9 mouse cellular contexts compared by ENCODE assay signal in the genomic region with DNA sequence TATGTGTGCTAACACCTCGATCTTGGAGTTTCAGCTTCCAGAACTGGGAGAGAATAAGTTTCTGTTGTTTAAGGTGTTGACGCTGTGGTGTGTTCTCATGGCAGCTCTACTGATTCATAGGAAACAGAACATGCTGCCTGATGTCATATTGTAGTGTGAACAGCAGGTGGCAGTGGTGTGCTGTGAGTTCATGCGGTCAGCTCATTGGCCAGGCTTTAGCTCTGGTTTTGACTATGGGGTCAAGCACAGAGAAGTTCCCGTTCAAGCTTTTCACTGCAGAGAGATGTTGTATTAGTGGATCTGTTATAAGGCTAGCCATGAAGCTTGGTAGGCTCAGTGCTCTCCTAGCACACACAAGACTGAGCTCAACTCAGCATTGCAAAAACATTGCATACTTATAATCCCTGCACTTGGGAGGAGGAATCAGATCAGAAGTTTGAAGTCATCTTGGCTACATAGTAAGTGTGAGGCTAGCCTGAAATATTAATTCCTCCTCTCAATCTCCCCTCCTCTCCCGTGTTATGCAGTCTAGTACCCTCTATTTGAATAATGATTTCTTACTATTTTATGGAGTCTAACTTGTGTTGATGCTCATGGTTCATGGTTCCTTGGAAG.
DNase-seq lines count a peak whose midpoint lies in the region; ATAC-seq and TF ChIP-seq lines count a peak whose summit lies in the region.
"Had no signal": no experiment of that assay in that cellular context is flagged by ENCODE, and none has a peak within 500 bp of the region (broad histone marks: within the 10 kb centered on the region; RNA-seq: fewer than 3 reads in every experiment).

No protein-coding gene starts in this region.

- H3K27ac ChIP-seq in hindbrain, embryonic 12.5 days = no peak overlapping the region
- no peak overlapping the region for H3K27ac ChIP-seq in lung, embryonic 16.5 days (ENCODE audit: low read length)
- H3K27ac ChIP-seq: liver, embryonic 15.5 days had no signal

- peak; percentile 89 for TF ChIP-seq CTCF in brain, embryonic 14.5 days (IDR thresholded peaks at IDR 0.05; ENCODE audit: borderline replicate concordance, extremely low read depth, insufficient read depth, insufficient read length)

- no peaks in the 10 kb centered on the region for H3K4me1 ChIP-seq in hindbrain, embryonic 12.5 days
- H3K4me1 ChIP-seq in lung, embryonic 16.5 days (replicated peaks; ENCODE audit: control insufficient read depth, insufficient read depth, low read length) = no peaks in the 10 kb centered on the region
- H3K4me1 ChIP-seq: liver, embryonic 15.5 days had no signal

- H3K4me3 ChIP-seq in hindbrain, embryonic 12.5 days = no peak overlapping the region
- no peak overlapping the region for H3K4me3 ChIP-seq in lung, embryonic 16.5 days (ENCODE audit: low read length)
- H3K4me3 ChIP-seq: liver, embryonic 15.5 days had no signal

- peak; percentile 56 for DNase-seq in MN1 (ENCODE audit: low spot score)
- peak; percentile 87 for DNase-seq in brain, embryonic 14.5 days (ENCODE audit: low read depth)
- DNase-seq in layer of hippocampus, adult 9-10 months (ENCODE audit: low spot score) = peak; percentile 11
- DNase-seq in retina, postnatal 7 days (ENCODE audit: low read depth, low spot score) = peak; percentile 51
- DNase-seq in thymus, adult 18-20 months = no peak

- no peak overlapping the region for H3K4me2 ChIP-seq in hindbrain, embryonic 12.5 days (replicated peaks)
- H3K4me2 ChIP-seq in lung, embryonic 16.5 days (ENCODE audit: low read depth, low read length) = no peak overlapping the region
- H3K4me2 ChIP-seq: liver, embryonic 15.5 days had no signal

- H3K36me3 ChIP-seq in hindbrain, embryonic 12.5 days = no peaks in the 10 kb centered on the region
- H3K36me3 ChIP-seq in lung, embryonic 16.5 days (ENCODE audit: control insufficient read depth, insufficient read depth, low read length) = no peaks in the 10 kb centered on the region
- H3K36me3 ChIP-seq: liver, embryonic 15.5 days had no signal

- 0 out of 2 replicates have a peak, but pooled peaks have one; percentile 25 for ATAC-seq in erythroid progenitor cell, adult 5-6 weeks (replicated peaks; ENCODE audit: low FRiP score, poor library complexity, severe bottlenecking)
- ATAC-seq in hindbrain, embryonic 12.5 days (ENCODE audit: low FRiP score) = peak; percentile 84
- peak; percentile 71 for ATAC-seq in lung, embryonic 16.5 days (ENCODE audit: low read depth)

- 24% methylated on average over 5 of the region's 5 CpGs for WGBS in hindbrain, embryonic 12.5 days
- WGBS in lung, embryonic 16.5 days = 17% methylated on average over 5 of the region's 5 CpGs

- H3K9me3 ChIP-seq in hindbrain, embryonic 12.5 days (replicated peaks) = no peaks in the 10 kb centered on the region
- H3K9me3 ChIP-seq in lung, embryonic 16.5 days (ENCODE audit: control insufficient read depth, low read length) = no peaks in the 10 kb centered on the region
- H3K9me3 ChIP-seq: liver, embryonic 15.5 days had no signal

- no peaks in the 10 kb centered on the region for H3K27me3 ChIP-seq in hindbrain, embryonic 12.5 days
- no peaks in the 10 kb centered on the region for H3K27me3 ChIP-seq in lung, embryonic 16.5 days (ENCODE audit: control insufficient read depth, insufficient read depth, low read depth, low read length)
- H3K27me3 ChIP-seq: liver, embryonic 15.5 days had no signal

- no peak overlapping the region for H3K9ac ChIP-seq in hindbrain, embryonic 12.5 days
- no peak overlapping the region for H3K9ac ChIP-seq in lung, embryonic 16.5 days (ENCODE audit: low read length)
- H3K9ac ChIP-seq: liver, embryonic 15.5 days had no signal

- no peak for TF ChIP-seq POLR2A in brain, embryonic 14.5 days (IDR thresholded peaks at IDR 0.05; ENCODE audit: borderline replicate concordance, extremely low read depth, insufficient read depth, insufficient read length, poor library complexity, severe bottlenecking)

Comparison
In these comparisons a context has a peak if more than half of its experiments do, and no peak if none do; other contexts are left out.
1. DNase-seq: peak in MN1 (single experiment), brain, embryonic 14.5 days (single experiment), layer of hippocampus, adult 9-10 months (single experiment) and retina, postnatal 7 days (single experiment); none in thymus, adult 18-20 months (0 of 2).
2. ATAC-seq: peak in every context shown above with its lines; median percentile 84 in hindbrain, embryonic 12.5 days; 71 in lung, embryonic 16.5 days; 25 in erythroid progenitor cell, adult 5-6 weeks.